Mouse (Mus musculus) cerebellum, adult 9-10 months (tissue): ENCODE data around the gene Sytl1.

Source experiments
- DNase-seq: peaks from one replicate; pipeline ENCODE4 v3.0.0; 2022

Sytl1 gene

GRCm38 (mm10) chr4:133262882-133263281 is at the start of gene Sytl1:
Gene Sytl1, minus strand, starts transcription at chr4:133263113.
- no peak for DNase-seq

- peak; percentile 86 for DNase-seq
These were observed 47.0 kb upstream of the Sytl1 start for GRCm38 (mm10) chr4:133309948-133310347.

GRCm38 (mm10) chr4:133307331-133307730 is 44.4 kb upstream of the Sytl1 start:
- DNase-seq = peak; percentile 71

DNA sequence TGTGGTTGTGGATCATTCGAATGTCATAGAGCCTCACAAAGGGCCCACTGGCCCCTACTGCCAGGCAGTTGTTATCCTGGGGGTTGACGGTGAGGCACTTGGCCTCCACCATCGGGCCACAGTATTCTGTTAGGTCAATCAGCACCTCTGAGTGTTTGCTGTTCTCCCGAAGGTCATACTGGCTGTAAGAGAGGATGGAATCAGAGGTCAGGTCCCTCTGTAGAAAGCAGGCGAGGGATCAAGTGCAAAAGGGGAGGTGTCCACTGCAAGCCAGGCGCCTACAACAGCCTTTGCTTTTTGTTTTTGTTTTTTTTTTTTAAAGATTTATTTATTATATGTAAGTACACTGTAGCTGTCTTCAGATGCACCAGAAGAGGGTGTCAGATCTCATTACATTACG is 42.9 kb upstream of the Sytl1 start:
- no peak for DNase-seq

- DNase-seq = no peak
These were observed 41.9 kb upstream of the Sytl1 start for GRCm38 (mm10) chr4:133304770-133305169.

- DNase-seq = no peak
These were observed 39.8 kb upstream of the Sytl1 start for GRCm38 (mm10) chr4:133302668-133303067.

GRCm38 (mm10) chr4:133301802-133302201 is 38.9 kb upstream of the Sytl1 start:
- DNase-seq = peak; percentile 87

DNA sequence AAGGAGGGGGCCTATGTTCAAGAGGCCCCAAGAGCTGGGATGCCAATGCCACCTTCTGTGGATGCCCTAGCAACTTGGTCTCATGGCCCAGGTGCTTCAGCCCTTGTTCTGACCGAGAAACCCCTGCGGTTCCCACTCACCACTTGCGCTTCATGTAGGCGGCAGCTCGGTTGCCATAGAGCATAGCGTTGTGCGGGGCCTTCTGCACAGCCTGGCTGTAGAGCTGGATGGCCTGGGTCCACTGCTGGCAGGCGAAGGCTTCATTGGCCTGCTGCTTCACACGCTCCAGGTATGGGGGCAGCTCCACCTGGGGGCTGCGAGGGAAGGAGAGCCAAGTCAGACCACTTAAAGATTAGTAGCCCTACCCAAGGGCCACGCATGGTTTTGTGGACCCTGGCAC is 37.5 kb upstream of the Sytl1 start:
- no peak for DNase-seq

DNA sequence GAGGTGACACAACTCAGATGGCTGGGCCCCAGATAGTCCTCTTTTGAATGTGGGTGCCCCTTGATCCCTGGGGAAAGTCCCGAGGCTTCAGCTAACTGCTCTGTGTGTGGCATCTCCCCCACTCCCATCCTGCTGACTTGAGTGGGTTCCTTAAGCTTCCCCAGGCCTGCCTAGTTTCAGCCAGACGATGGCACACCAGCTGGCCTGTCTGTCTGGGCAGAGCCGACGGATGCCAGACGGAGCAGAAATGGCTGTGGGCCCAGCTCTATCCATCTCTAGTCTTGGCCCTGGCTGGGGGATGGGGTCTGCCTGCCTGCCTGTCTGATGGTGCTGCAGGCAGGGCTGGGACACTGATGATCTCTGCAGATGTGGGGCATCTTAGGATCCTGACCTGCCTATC is 36.8 kb upstream of the Sytl1 start:
- DNase-seq = peak; percentile 83

- peak; percentile 93 for DNase-seq
These were observed 35.8 kb upstream of the Sytl1 start for GRCm38 (mm10) chr4:133298516-133299365.

DNA sequence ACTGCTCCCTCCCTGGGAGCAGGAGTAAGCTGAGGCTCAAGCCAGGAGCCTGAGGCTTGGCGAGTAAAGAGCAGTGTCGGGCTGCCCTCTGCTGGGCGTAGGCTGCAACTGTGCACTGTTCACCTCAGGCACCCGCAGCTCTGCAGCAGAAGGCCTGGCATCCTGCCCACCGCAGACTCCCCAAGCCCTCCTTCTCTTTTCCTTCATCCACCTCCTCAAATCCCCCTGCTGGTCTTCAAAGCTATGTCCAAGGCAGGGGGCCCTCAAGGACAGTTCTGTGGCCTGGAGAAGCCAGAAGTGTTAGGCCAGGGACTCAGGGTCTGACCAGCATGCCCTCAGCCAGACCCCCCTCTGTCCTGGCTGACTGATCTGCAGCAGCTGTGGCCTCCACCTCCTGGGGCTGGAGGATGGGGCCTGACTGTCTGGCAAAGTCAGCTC is 34.9 kb upstream of the Sytl1 start:
- peak; percentile 93 for DNase-seq

DNA sequence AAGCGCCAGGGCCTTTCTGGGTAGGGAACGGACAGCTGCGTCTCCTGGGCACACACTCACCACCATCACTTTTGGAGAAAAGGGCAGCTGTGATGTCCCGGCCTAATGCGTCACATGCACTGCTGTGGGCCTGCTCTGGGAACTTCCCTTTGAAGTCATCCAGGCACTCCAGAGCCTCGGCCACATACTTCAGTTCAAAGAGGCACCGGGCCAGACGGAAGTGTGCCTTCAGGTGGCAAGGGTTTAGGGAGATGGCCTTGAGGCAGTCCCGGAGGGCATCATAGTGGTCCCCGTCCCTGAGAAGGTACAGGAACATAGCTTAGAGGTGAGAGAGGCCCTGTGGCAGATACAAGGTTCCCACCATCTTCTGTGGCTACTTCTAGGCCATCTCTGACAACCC is 34.4 kb upstream of the Sytl1 start:
- DNase-seq = no peak

DNA sequence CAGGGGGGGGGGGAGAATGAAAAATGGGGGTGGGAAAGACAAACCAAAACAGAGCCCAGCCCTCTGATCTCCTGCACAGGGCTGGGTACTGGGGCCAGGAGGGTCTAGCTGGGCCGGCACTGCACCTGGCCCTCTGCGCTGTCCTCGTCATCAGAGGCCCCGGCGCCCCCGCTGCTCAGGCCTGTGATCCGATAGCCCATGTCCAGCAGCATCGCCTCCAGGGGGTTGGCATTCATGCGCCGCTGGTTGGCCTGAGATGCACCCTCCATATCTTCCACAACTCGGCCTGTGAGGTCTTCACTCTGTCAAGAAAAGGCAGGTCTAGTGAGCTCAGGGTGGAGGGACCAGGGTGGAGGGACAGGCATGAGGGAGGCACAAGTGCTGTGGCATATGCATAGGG is 31.2 kb upstream of the Sytl1 start:
- DNase-seq = no peak

DNA sequence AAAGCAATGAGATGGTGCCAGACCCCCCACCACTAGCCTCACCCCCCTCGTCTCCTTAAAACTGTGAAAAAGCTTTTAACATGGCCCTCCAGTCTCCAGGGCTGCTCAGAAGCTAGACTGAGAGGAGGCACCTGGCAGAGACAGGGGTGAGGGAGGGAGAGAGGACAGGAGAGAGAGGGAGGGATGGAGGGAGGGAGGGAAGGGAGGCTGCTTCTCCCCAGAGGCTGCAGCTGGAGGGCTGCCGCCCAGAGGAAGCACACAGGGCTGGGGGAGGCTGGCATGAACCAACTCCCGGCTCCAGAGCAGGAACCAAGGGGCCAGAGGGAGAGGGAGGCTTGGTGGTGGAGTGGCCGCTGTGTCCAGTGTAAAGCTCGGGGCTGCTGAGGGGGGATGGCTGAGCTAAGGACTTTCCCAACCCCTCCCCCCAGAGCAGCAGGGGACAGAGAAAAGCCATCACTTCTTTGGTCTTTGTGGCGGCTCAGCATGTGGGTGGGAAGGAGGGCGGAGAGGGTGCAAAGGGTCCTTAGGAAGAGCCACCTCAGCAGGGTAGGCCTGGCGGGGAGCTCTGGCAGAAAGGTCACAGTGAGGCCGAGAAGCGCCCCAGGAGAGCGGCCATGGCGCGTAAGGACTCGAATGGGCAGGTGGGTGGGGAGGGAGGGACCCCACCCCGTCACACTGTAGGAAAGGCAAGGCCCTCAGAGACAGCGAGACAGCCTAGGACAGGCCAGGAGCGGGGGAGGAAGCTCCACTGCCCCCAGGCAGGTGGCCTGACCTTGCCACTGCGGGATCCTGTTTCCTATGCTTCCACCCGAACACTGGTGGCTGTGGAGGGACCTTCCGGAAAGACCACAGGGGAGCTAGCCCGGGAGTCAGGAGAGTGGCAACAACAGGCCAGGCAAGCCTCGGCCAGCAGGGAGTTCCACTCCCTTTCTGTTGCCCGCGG is 30.3 kb upstream of the Sytl1 start:
- DNase-seq = no peak

- DNase-seq = no peak
These were observed 29.5 kb upstream of the Sytl1 start for GRCm38 (mm10) chr4:133292405-133292804.

DNA sequence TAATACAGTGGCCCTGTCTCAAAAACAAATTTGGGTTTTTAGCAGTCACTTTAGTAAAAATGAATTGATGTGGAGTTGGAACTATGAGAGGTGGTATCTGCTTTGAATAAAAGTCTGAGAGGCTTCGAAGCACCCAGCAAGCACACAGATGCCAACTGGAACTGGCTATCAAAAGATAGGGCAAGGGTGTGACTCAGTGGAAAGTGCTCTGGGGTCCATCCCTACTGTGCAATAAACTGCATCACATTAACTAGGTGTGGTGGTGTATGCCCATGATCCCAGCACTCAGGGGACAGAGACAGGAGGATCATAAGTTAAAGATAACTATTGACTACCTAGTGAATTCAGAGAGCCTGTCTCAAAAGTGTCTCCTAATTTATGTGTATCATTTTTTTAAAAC is 28.3 kb upstream of the Sytl1 start:
- DNase-seq = no peak

- no peak for DNase-seq
These were observed 23.7 kb upstream of the Sytl1 start for GRCm38 (mm10) chr4:133286476-133287077.

GRCm38 (mm10) chr4:133285950-133286349 is 23.0 kb upstream of the Sytl1 start:
- no peak for DNase-seq

GRCm38 (mm10) chr4:133285299-133285698 is 22.4 kb upstream of the Sytl1 start:
- DNase-seq = no peak

DNA sequence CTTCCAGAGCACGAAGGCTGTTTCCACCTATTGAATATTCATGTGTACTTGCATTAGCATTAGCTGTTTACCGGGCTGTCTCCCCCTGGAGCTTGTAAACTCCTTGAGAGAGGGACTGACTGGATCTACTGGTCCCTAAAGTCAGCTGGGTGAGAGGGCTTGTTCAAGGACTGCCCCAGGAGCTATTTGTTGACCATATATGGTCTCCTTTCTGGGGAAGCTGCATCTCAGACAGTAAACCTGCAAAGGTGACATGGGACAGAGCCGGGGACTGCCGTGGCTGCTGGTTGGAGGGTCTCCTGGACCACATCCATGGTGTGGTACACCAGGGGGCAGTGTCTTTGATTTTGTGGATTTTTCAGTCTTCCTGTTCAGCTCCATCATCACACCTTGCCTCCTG is 19.7 kb upstream of the Sytl1 start:
- DNase-seq = no peak

DNA sequence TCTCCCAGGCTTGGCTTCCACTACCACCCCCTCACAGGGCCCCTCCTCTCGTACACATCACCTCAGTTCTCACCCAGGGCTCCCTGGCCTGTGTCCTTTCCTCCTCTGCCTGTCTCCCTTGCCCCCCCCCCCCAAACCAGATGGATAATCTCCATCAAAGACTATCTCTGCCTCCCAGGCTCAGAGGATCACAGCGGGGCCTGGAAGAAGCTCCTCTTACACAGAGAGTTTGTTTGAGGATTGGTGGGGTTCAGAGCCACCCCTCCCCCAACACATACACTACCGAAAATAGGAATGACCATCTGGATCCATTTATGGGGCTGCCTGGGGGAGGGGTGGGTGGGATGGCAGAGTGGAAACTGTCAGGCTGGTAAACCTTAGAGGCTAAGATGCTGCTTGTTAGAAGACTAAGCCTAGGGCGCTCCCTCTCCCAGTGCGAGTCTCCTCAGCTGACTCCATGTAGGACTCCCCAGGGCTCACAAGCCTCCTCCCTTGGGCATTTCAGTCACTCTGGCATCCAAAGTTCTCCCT is 19.1 kb upstream of the Sytl1 start:
- DNase-seq = no peak

DNA sequence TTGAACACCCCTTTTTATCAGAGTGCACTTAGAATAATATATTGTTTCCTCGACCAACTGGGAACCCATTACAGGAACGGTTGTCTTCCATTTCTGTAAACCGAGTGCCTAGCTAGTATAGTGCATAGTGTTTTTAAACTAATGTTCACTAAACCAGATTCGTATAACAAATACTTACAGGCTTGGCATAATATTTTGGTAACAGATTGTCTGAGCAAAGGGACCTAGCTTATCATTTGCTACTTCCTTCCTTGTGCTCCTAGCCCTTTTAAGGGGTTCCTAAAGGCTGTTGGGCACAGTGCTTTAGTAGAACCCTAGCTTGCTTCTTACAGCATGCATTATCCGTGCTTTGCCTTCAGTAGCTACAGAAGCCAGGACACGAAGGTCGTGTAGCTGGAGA is 18.6 kb upstream of the Sytl1 start:
- DNase-seq = no peak

- DNase-seq = no peak
These were observed 15.6 kb upstream of the Sytl1 start for GRCm38 (mm10) chr4:133278482-133278881.
